ENCODE assay signal across 12 mouse cellular contexts in genomic region chr19:14389881-14390837, GRCm38 (mm10).
DNase-seq lines count a peak whose midpoint lies in the region; ATAC-seq and TF ChIP-seq lines count a peak whose summit lies in the region.
"Had no signal": no experiment of that assay in that cellular context is flagged by ENCODE, and none has a peak within 500 bp of the region (broad histone marks: within the 10 kb centered on the region; RNA-seq: fewer than 3 reads in every experiment).

No protein-coding gene starts in this region.

- DNase-seq in cerebellum, postnatal 14 days = peak; percentile 8 to 22
- no peak for DNase-seq in cerebellum, adult 8-10 months
- DNase-seq in hindbrain, embryonic 14.5 days (ENCODE audit: low spot score) = peak; percentile 43
- DNase-seq in liver, adult 2 months (ENCODE audit: extremely low read depth, low read depth, low spot score) = peak; percentile 10
- no peak for DNase-seq in liver
- DNase-seq in B cell, adult 2 months = no peak
- DNase-seq: gastrocnemius, postnatal 14 days; kidney, adult 8-10 months had no signal

- H3K79me2 ChIP-seq in liver, adult 2 months (ENCODE audit: control insufficient read depth, insufficient read depth, low read length) = no peaks in the 10 kb centered on the region

- no peak for ATAC-seq in hindbrain, embryonic 14.5 days (ENCODE audit: low FRiP score)
- no peak for ATAC-seq in hindbrain, embryonic 13.5 days (ENCODE audit: low FRiP score)
- peak; percentile 67; the same call in 1 of the 2 replicates for ATAC-seq in embryonic facial prominence, embryonic 15.5 days (ENCODE audit: insufficient number of reproducible peaks, low FRiP score, low TSS enrichment, low read depth)

- H3K27me3 ChIP-seq in hindbrain, embryonic 14.5 days (ENCODE audit: control insufficient read depth, insufficient read depth, low read length) = no peaks in the 10 kb centered on the region
- H3K27me3 ChIP-seq in hindbrain, embryonic 13.5 days = no peaks in the 10 kb centered on the region
- H3K27me3 ChIP-seq in liver, adult 2 months (ENCODE audit: control insufficient read depth, insufficient read depth, low read length) = no peaks in the 10 kb centered on the region
- no peaks in the 10 kb centered on the region for H3K27me3 ChIP-seq in embryonic facial prominence, embryonic 15.5 days

- H3K9me3 ChIP-seq in hindbrain, embryonic 14.5 days (ENCODE audit: control insufficient read depth, low read length) = no peaks in the 10 kb centered on the region
- no peaks in the 10 kb centered on the region for H3K9me3 ChIP-seq in hindbrain, embryonic 13.5 days
- H3K9me3 ChIP-seq in embryonic facial prominence, embryonic 15.5 days (replicated peaks) = no peaks in the 10 kb centered on the region
- H3K9me3 ChIP-seq: G1E had no signal

- no peak overlapping the region for H3K9ac ChIP-seq in hindbrain, embryonic 14.5 days
- no peak overlapping the region for H3K9ac ChIP-seq in hindbrain, embryonic 13.5 days
- no peak overlapping the region for H3K9ac ChIP-seq in liver, adult 2 months (ENCODE audit: low read depth, low read length)
- H3K9ac ChIP-seq in embryonic facial prominence, embryonic 15.5 days = no peak overlapping the region

- H3K4me1 ChIP-seq in hindbrain, embryonic 14.5 days (replicated peaks; ENCODE audit: control insufficient read depth, insufficient read depth, low read length) = no peaks in the 10 kb centered on the region
- H3K4me1 ChIP-seq in hindbrain, embryonic 13.5 days (replicated peaks) = no peaks in the 10 kb centered on the region
- no peaks in the 10 kb centered on the region for H3K4me1 ChIP-seq in liver, adult 2 months (ENCODE audit: control insufficient read depth, insufficient read depth, low read length)
- no peaks in the 10 kb centered on the region for H3K4me1 ChIP-seq in embryonic facial prominence, embryonic 15.5 days

- WGBS in hindbrain, embryonic 14.5 days = 65% methylated on average over 6 of the region's 6 CpGs
- WGBS in hindbrain, embryonic 13.5 days = 74% methylated on average over 6 of the region's 6 CpGs
- 82% methylated on average over 6 of the region's 6 CpGs for WGBS in liver, adult 2 months
- 47% methylated on average over 6 of the region's 6 CpGs for WGBS in embryonic facial prominence, embryonic 15.5 days

- no peak overlapping the region for H3K4me2 ChIP-seq in hindbrain, embryonic 14.5 days (replicated peaks)
- H3K4me2 ChIP-seq in hindbrain, embryonic 13.5 days = no peak overlapping the region
- no peak overlapping the region for H3K4me2 ChIP-seq in embryonic facial prominence, embryonic 15.5 days (replicated peaks)

- TF ChIP-seq CTCF in liver, adult 2 months (IDR thresholded peaks at IDR 0.05; ENCODE audit: low read depth, low read length) = no peak

- TF ChIP-seq POLR2A in liver, adult 2 months (IDR thresholded peaks at IDR 0.05; ENCODE audit: extremely low read depth, insufficient read depth, low read length) = no peak

- no peak overlapping the region for H3K27ac ChIP-seq in hindbrain, embryonic 14.5 days
- no peak overlapping the region for H3K27ac ChIP-seq in hindbrain, embryonic 13.5 days
- H3K27ac ChIP-seq in liver, adult 2 months (replicated peaks; ENCODE audit: insufficient read depth, low read depth, low read length) = no peak overlapping the region
- H3K27ac ChIP-seq in embryonic facial prominence, embryonic 15.5 days (replicated peaks) = no peak overlapping the region
- H3K27ac ChIP-seq: macrophage had no signal

- H3K4me3 ChIP-seq in hindbrain, embryonic 14.5 days (replicated peaks; ENCODE audit: low read length) = no peak overlapping the region
- no peak overlapping the region for H3K4me3 ChIP-seq in hindbrain, embryonic 13.5 days
- H3K4me3 ChIP-seq in liver, adult 2 months (ENCODE audit: insufficient read depth, low read depth, low read length) = no peak overlapping the region
- no peak overlapping the region for H3K4me3 ChIP-seq in embryonic facial prominence, embryonic 15.5 days (replicated peaks)

- no peaks in the 10 kb centered on the region for H3K36me3 ChIP-seq in hindbrain, embryonic 14.5 days (replicated peaks; ENCODE audit: control insufficient read depth, insufficient read depth)
- no peaks in the 10 kb centered on the region for H3K36me3 ChIP-seq in hindbrain, embryonic 13.5 days
- H3K36me3 ChIP-seq in liver, adult 2 months (ENCODE audit: control insufficient read depth, insufficient read depth, low read length) = no peaks in the 10 kb centered on the region
- no peaks in the 10 kb centered on the region for H3K36me3 ChIP-seq in embryonic facial prominence, embryonic 15.5 days
- H3K36me3 ChIP-seq: G1E had no signal

Comparison
In these comparisons a context has a peak if more than half of its experiments do, and no peak if none do; other contexts are left out.
1. DNase-seq: peak in cerebellum, postnatal 14 days (2 of 2), hindbrain, embryonic 14.5 days (single experiment) and liver, adult 2 months (single experiment); none in cerebellum, adult 8-10 months (single experiment), liver (single experiment) and B cell, adult 2 months (0 of 2).